Mouse (Mus musculus): Measurements from ENCODE around the gene C3ar1.

C3ar1 gene

DNA sequence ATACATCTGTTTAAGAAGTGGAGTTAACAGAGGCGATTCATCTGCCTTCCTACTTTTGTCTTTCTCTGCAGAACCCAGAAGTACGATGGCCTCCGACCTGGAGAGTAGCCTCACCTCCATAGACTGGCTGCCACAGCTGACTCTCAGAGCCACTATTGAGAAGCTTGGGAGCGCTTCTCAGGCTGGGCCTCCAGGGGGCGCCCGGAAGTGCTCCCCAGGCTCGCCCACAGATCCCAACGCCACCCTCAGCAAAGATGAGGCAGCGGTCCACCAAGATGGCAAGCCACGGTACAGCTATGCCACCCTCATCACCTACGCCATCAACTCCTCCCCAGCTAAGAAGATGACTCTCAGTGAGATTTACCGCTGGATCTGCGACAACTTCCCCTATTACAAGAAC is 27.9 kb downstream of the C3ar1 start:
- no peak for DNase-seq (ENCODE audit: extremely low spot score, low read depth, low spot score)

DNA sequence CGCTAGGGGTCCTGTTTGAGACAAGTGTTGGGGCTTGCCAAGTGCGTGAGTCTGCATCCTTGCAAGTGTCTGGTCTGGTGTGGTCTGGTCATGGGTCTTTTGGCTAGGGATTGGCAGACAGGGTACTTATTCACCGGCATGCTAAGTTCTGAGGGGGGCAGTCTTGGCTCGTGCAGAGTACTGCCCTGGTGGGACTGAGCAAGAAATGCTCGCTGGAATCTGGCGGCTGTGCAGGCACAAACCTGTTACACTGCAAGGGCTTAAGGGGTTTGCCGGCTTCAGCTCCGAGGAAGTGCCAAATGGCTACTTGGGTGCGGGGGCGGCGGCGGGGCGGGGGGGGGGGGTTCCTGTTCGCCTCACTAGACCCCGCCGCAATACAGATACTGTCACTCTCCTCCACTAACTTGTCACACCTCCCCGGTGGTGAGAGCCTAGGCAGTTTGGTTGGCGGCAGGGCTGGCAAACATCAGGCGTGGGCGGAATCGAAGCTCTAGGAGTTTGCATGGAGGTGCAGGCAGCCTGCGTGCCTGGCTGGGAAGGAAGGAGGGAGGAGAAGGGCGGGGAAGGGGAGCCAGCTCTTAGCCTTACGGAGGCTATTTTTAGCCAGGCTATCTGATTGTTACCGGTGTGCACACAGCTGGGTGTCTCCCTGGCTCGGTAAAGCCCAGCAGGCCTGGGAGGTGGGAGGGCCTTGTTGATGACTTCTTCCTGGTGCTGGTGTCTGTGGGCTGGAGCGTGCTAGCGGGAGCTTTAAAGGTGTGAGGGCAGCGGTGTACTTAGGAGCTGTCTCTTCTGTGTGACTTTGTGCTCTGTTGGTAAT is 29.8 kb downstream of the C3ar1 start:
- no peak for DNase-seq (ENCODE audit: extremely low spot score, low read depth, low spot score)

DNA sequence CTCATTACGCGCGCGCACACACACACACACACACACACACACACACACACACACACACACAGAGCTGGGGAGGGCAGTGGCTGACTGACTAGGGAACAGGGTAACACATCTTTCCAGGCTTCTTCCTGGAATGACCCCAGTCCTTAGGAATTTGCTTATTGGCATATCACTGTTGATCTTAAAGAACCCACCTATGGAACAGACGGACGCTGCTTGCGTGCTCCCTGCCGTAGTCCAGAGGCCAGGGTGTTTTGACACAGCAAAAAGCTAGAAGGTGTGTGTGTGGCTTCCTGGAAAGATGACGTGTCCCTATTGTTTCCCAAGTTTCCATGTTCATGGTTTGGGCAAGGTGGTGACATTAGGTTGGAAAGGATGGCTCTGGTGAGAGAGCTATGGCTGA is 30.8 kb downstream of the C3ar1 start:
- DNase-seq (ENCODE audit: extremely low spot score, low read depth, low spot score): no peak

DNA sequence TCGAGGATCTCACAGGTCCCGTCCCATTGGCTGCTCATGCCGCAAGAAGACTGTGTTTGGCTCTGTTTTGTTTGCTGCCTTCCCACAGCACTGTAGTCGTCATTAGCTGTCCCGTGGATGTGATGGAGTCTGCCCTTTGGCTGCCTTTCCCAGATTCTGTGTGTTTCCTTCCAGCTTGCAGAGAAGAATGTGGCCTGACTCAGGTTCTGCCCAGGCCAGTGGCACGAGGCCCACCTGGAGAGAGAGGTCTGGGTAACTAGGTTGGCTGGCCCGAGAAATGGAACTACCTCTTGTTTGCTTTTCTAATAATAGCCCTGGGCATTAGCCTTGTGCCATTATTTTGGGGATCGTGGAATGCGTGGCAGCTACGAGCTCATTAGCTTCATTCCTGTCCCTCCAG is 31.9 kb downstream of the C3ar1 start:
- no peak for DNase-seq (ENCODE audit: extremely low spot score, low read depth, low spot score)

DNA sequence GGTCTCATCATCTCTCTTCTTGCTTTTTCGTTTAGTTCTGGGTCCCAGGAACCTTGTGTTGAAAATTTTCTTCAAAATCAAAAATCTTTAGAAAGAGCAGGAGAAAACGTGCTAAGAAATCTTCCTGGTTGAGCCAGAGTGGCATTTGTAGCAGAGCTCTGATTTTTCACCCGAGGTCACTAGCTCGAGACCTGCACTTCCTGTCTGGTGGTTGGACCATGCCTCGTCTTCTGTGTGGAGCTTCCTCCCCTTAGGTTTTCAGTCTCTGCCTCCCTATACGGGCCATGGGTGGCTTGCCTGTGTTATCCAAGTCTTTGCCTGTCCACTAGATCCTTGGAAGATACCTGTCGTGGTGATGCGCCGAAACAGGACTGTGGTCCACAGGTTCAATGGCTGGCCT is 34.1 kb downstream of the C3ar1 start:
- DNase-seq (ENCODE audit: extremely low spot score, low read depth, low spot score): no peak

DNA sequence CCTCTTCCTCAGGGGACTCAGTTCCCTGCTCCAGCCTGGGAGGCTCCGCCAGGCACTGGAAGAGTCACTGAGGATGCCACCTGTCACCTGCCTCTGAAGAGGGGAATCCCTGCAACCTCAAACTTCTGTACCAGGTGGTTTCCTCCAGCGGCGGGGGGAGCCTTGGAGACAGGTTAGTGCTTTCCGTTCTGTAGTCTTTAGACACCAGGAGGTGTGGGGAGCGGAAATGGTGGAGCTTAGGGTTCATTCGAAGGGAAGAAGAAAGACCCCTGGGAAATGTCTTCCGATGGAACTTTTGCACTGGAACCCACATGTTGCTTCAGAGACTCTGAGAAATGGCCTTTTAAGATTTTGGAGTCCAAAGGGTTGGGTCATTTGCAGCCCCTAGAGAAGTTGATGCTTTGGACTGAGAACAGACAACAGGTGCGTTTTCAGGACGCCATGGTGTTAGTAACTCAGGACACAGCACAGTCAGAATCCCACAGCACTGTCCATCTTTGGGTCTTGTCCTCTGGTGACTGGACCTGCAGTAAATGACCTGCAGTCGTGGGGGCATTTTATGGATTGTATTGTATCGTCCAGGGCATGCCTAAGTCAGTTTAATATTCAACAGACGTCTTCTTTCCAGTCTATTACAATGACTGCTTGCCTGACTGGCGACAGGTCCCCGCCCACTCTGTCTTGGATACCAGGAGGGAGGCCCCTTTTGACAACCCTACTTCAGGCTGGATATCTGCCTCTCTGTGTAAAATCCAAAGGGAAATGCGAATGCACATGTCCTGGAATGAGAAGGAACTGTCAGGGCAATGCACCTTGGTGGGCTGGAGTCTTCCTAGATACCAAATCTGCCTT is 34.9 kb downstream of the C3ar1 start:
- DNase-seq (ENCODE audit: extremely low spot score, low read depth, low spot score): no peak

DNA sequence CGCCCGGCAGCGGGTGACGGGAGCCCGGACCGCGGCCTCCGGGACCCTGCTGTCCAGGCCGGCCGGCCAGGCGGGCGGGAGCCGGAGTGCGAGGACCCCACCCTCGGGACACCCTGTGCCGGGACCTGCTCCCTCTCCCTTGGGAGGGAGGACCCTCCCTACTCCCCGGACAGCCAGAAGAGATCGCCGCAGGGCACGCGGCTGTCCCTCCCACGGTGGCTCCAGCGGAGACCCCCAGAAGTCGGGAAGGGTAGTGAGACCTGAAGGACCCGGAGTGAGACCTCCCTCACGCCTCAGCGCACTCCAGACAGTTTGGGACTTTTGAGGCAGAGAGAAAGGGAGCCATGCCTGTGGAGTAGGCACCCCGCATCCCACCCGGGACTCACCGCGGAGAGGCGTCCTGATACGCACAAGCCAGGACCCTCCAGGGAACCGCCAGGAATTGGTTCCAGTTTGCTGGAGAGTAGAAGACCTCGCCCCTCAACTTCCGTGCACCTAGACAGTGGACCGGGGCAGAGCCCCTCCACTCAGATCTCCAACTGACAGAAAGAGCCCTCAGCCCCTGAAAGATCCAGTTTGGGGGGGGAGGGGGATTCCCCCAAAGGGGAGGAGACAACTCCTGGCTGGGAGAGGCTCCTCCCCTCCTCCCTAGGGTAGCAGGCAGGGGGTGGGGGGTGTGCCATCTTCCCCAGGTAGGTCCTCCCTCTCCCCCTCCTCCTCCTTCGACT is 35.7 kb downstream of the C3ar1 start:
- DNase-seq (ENCODE audit: extremely low spot score, low read depth, low spot score): no peak

DNA sequence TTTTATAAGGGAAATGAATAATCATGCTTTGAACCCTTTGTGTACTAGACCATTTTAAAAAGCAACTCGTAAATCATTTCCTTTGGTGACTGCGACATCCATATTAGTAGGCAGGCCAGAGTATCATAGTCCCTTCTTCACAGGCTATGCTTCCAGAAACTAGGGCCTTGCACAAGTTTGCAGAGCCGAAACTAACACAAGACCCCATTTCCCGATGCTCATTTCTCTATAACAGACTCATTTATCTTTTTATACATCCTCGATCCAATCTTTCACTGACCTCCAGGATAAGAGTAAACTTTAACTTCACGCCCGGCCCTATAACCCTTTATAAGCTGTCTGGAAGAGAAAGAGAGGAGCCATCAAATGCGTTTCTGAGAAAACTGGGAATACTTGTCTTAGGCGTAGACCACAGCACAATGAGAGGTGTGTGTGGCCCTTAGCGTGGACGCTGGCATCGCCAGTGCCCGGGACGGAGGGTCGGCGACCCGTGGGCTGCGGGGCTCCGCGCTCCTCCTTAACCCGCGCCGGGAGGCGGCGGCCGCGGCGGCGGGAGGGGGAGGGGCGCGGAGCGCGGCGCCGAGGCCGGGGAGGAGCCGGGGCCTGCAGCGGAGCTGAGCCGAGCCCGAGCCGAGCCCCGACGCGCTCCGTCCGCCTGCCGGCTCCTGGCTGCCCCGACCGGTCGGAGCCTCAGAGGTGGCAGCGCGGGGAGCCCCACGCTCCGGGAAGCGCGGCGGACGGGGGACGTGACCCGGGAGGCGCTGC is 36.5 kb downstream of the C3ar1 start, which contains the start of gene Foxj2:
Gene Foxj2, plus strand, starts transcription at position 609 of the 765 bp plus-strand sequence.
- DNase-seq (ENCODE audit: extremely low spot score, low read depth, low spot score): no peak

DNA sequence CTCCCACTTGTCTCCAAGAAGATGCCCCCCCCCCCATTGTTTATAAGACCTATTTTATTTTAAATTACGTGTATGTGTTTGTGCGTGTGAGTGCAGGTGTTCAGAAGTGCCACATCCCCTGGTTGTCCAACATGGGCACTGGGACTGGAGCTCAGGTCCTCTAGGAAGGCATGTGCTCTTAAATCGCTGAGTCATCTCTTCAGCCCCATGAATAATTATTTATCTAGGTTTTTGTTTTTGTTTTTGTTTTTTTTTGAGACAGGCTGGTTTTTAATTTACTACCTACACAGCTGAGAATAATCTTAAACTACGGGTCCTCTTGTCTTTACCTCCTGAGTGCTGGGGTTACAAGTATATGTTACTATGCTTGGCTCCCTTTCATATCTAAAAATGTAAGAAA is 42.3 kb downstream of the C3ar1 start:
- DNase-seq (ENCODE audit: extremely low spot score, low read depth, low spot score): no peak

DNA sequence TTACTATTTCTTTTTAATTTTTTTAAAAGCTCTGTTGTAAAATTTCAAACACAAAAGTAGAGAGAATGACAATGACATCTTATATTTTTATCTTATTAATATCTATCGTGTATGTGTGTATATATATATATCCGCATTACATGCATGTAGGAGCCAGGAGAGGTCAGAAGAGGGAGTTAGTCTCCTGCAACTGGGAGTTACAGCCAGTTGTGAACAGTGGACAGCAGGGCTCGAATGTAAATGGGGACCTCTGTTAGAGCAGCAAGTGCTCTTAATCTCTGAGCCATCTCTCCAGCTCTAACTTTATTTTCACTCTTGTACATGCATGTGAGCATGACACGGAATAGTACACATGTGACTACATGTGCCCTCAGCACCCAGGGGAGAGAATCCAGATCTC is 43.2 kb downstream of the C3ar1 start:
- no peak for DNase-seq (ENCODE audit: extremely low spot score, low read depth, low spot score)

DNA sequence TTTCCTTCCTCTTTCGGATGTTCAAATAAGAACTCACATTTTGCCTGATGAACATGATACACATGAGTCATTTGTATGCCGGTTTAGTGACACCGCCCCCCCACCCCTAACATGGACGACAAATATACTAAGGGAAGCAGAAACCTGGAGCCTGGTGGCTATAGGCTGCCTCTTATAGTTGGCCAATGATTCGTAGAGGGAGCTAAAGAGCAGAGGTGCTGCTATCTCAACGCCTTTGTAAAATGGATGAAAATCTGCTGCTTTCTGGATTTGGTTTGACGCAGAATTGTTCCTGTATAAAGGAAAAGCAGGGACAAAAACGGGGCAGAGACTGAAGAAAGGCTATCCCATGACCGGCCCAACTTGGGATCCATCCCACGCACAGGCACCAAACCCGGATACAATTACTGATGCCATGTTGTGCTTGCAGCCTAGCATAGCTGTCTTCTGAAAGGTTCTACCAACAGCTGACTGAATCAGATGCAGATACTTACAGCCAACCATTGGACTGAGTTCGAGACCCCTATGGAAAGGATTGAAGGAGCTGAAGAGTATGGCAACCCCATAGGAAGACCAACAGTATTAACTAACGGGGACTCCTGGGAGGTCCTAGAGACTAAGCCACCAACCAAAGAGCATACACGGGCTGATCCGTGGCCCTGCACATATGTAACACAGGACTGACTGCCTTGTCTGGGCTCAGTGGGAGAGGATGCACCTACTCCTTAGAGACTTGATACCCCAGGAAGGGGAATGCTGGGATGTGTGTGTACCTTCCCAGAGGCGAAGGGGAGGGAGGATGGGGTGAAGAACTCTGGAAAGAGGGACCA is 44.0 kb downstream of the C3ar1 start:
- no peak for DNase-seq (ENCODE audit: extremely low spot score, low read depth, low spot score)

DNA sequence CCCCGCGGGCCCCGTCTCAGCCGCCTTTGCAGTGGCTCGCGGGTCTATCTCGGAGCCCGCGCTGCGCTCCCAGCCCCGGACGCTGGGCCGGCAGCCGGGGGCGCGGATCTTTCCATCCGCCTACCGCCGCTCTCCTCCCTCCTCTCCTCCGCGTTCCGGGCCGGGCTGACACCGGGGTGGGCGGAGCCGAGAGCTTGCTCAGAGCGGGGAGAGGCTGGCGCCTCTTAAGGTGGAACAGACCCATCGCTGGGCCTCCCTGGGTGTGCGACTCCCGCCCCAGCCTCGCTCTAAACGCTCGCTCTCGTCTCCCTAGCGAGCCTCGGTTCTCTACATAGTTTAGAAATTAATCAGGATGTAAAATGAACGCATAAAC is 44.7 kb downstream of the C3ar1 start:
- DNase-seq (ENCODE audit: extremely low spot score, low read depth, low spot score): no peak

DNA sequence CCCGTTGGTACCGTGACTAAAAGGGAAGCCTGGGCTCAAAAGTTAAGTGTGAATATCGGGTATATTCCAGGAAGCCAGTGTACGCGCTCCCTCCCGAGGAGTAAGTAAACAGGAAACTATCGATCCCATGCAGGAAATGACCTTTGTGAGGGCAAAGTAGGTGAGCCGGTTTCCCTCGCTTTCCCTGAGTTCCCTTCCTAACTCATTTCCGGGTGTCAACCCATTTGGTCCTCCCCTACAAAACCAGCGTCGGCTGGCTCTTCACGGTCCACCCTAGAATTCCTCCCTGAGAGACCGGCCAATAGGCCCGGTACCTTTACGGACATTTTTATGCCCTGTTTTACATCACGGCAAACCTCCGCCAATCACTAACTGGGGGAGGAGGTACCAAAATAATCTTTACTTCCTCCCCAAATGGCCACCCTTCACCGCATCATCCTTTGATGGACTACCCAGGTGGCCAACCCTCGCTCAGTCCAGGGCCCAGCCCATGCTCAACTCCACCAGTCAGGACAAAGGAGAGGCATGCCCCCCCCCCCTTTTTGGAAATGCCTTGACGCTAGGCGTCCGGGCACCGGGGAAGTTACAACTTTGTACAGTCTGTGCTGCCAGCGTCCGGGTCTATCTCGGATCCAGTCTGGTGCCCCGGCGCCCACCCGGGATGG is 45.2 kb downstream of the C3ar1 start:
- DNase-seq (ENCODE audit: extremely low spot score, low read depth, low spot score): peak; percentile 96

DNA sequence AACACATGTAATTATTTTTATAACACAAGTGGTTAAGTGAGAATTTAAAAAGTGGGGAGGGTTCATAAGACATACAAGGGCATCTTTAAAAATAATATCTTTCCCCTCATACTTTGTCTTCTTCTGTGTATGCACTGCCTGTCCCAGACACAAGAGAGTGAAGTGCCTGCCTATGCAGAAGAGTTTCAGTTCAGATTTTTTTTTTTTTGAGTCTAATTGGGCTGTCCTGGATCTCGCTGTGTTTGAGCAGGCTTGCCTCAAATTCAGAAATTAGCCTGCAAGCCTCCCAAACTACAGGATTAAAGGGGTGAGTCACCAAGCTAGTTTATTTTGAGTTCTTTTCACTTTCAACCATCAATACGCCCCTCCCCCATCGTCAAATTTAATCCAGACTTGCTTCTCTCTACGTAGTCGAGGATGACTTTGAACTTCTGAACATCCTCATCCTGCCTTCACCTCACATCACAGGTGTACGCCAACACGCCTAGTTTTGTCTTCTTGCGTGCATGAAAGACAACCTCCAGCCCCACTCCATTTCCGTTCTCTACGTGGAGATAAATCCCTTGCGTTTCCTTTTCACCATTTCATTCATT is 45.8 kb downstream of the C3ar1 start:
- no peak for DNase-seq (ENCODE audit: extremely low spot score, low read depth, low spot score)

DNA sequence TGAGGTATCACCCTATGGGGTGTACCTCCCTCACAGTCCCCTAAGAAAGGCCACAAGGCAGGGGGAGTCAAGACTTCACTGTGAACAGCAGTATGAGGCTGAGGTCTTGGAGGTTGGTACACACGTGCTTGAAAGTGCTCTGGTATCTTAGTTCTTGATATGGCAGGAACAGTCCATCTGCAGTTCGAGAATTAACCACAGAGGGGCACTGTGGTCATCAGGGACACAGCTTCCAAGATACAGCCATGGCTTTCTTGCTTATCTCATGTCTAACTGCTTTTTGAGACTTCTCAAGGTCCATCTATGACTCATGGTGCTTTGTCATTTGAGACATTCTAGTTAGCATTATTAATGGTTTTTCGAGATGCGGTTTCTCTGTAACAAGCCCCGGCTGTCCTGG is 51.5 kb downstream of the C3ar1 start:
- DNase-seq (ENCODE audit: extremely low spot score, low read depth, low spot score): no peak

DNA sequence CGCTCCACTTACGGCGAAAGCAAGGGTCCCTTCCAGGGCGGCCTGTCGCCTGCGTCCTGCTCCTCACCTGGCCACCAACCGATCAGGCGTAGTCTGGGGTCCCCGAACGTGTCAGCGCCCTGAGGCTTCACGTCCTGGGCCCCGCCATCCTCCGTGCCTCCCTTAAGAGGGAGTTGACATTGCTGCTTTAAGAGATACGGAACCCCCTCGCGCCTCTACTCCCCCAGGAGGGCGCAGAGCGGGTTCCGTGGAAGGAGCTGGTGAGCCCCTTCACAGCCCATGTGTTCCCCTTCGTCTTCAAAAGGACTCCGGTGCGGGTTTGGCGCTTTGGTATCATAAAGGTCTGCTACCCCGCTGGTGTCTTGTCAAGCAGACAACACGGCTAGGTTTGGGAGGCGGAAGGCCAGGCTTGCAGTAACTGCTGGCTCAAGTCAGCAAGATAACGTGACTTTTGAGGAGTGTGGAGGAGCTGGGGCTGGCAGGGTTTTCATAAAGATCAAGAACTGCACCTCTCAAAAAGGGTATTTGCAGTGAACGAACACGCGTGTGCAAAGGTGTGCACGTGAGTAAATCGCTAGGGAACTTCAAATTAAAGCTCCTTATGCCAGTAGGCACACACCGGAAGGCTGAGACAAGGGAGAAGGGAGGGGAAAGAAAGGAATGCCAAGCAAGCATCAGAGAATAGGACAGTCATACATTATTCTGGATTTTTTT is 54.0 kb downstream of the C3ar1 start:
- DNase-seq (ENCODE audit: extremely low spot score, low read depth, low spot score): no peak

DNA sequence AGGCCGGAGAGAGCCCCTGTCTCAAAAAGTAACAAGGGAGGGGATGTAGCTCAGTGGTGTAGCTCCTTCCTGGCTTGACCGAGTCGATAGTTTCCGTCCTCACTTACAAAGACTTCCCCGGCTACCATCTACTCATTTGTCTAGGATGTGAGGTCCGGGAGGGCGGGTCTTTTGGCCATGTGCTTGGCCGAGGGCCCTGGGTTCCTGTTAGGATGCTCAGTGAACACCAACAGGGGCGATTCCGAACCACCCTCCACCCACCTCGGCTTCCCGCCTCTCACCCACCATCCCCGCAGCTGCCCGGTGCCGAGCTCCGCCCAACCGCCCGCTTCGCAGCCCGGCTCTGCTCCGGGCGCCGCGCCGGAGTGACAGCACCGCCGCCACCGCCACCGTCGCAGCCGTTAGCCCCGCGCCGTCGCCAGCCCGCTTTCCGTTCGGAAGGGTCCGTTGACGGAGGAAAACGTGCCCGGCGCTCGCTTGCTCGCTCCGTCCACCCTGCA is 54.6 kb downstream of the C3ar1 start, which contains the start of gene Slc2a3:
Gene Slc2a3, minus strand, starts transcription at position 340 of the 500 bp plus-strand sequence.
- DNase-seq (ENCODE audit: extremely low spot score, low read depth, low spot score): no peak

DNA sequence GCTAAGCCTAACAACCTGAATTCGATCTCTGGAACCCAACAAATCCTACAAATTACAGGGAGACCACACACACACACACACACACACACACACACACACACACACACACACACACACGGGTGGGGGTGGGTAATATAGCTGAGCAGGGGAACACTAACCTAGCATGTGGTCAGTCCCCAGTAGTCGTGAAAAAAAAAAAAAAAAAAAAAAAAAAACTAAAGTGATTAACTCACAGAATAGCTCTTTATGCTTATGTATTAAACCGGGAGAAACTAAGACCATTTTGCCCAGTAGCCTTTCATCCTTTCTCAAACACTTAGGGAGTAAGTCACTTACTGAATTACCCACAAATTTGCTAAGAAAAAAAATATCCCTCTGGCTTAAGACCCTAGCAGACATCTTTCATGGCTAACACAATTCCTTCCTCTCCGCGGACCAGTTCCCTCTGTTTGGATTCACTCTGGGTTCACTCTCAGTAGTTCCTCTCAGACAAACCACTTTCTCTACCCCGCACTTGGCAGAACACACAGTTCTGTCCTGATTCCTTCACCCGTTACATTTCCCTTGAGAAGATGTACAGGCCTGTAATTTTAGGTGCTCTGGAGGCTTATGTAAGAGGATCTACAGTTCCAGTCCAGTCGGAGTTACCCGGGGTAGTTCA is 55.2 kb downstream of the C3ar1 start:
- no peak for DNase-seq (ENCODE audit: extremely low spot score, low read depth, low spot score)

Measured in hindlimb bud, embryonic 11.5 days (tissue).